Mouse (Mus musculus): ENCODE data around the gene Ppp4r2.

Ppp4r2 gene

GRCm38 (mm10) chr6:100833355-100833754 lies at the start of gene Ppp4r2:
Gene Ppp4r2, plus strand, starts transcription at chr6:100833622.
- DNase-seq (ENCODE audit: low read depth, low spot score): peak; percentile 86

- no peak for DNase-seq (ENCODE audit: low read depth, low spot score)
Observed at GRCm38 (mm10) chr6:100787726-100788125, 45.7 kb upstream of the Ppp4r2 start.

GRCm38 (mm10) chr6:100789161-100789560 lies 44.3 kb upstream of the Ppp4r2 start:
- no peak for DNase-seq (ENCODE audit: low read depth, low spot score)

- DNase-seq (ENCODE audit: low read depth, low spot score): no peak
Observed at GRCm38 (mm10) chr6:100792055-100792659, 41.3 kb upstream of the Ppp4r2 start.

- DNase-seq (ENCODE audit: low read depth, low spot score): no peak
Observed at GRCm38 (mm10) chr6:100792973-100793769, 40.3 kb upstream of the Ppp4r2 start.

GRCm38 (mm10) chr6:100795797-100796196 lies 37.6 kb upstream of the Ppp4r2 start:
- no peak for DNase-seq (ENCODE audit: low read depth, low spot score)

- peak; percentile 97 for DNase-seq (ENCODE audit: low read depth, low spot score)
Observed at GRCm38 (mm10) chr6:100799290-100799689, 34.1 kb upstream of the Ppp4r2 start.

- peak; percentile 62 for DNase-seq (ENCODE audit: low read depth, low spot score)
Observed at GRCm38 (mm10) chr6:100799766-100800165, 33.7 kb upstream of the Ppp4r2 start.

- DNase-seq (ENCODE audit: low read depth, low spot score): peak; percentile 93
Observed at GRCm38 (mm10) chr6:100800497-100800955, 32.9 kb upstream of the Ppp4r2 start.

- DNase-seq (ENCODE audit: low read depth, low spot score): no peak
Observed at GRCm38 (mm10) chr6:100802381-100803083, 30.9 kb upstream of the Ppp4r2 start.

- no peak for DNase-seq (ENCODE audit: low read depth, low spot score)
Observed at GRCm38 (mm10) chr6:100803250-100803649, 30.2 kb upstream of the Ppp4r2 start.

GRCm38 (mm10) chr6:100807187-100807586 lies 26.2 kb upstream of the Ppp4r2 start:
- DNase-seq (ENCODE audit: low read depth, low spot score): no peak

GRCm38 (mm10) chr6:100807746-100808145 lies 25.7 kb upstream of the Ppp4r2 start:
- DNase-seq (ENCODE audit: low read depth, low spot score): no peak

GRCm38 (mm10) chr6:100808221-100808778 lies 25.1 kb upstream of the Ppp4r2 start:
- no peak for DNase-seq (ENCODE audit: low read depth, low spot score)

GRCm38 (mm10) chr6:100810117-100810516 lies 23.3 kb upstream of the Ppp4r2 start:
- DNase-seq (ENCODE audit: low read depth, low spot score): no peak

GRCm38 (mm10) chr6:100811731-100812130 lies 21.7 kb upstream of the Ppp4r2 start:
- DNase-seq (ENCODE audit: low read depth, low spot score): no peak

- no peak for DNase-seq (ENCODE audit: low read depth, low spot score)
Observed at GRCm38 (mm10) chr6:100821367-100821766, 12.1 kb upstream of the Ppp4r2 start.

GRCm38 (mm10) chr6:100823356-100823755 lies 10.1 kb upstream of the Ppp4r2 start:
- peak; percentile 75 for DNase-seq (ENCODE audit: low read depth, low spot score)

- peak; percentile 51 for DNase-seq (ENCODE audit: low read depth, low spot score)
Observed at GRCm38 (mm10) chr6:100824381-100824965, 8.9 kb upstream of the Ppp4r2 start.

- no peak for DNase-seq (ENCODE audit: low read depth, low spot score)
Observed at GRCm38 (mm10) chr6:100826046-100826445, 7.4 kb upstream of the Ppp4r2 start.

GRCm38 (mm10) chr6:100828565-100828964 lies 4.9 kb upstream of the Ppp4r2 start:
- no peak for DNase-seq (ENCODE audit: low read depth, low spot score)

- no peak for DNase-seq (ENCODE audit: low read depth, low spot score)
Observed at GRCm38 (mm10) chr6:100829770-100830169, 3.7 kb upstream of the Ppp4r2 start.
